Mouse (Mus musculus): ENCODE results near the gene Gm5294. TPM values are rescaled to one million over a fixed set of nuclear protein-coding genes. Genes with fewer than 3 reads are reported as not detected.
A peak's percentile ranks its signal among the peaks of the same experiment; 100 is the strongest.

The Gm5294 gene
- polyA plus RNA-seq, 1 experiment from 2014 or later = not detected

- Histone ChIP-seq H3K36me3 (ENCODE audit: control insufficient read depth, insufficient read depth) (peaks cover 3% of the 10 kb centered on the region; the same call in 1 of the 2 replicates), H3K27me3 (replicated peaks; ENCODE audit: control insufficient read depth, insufficient read depth, low read length) (no peaks in the 10 kb centered on the region), H3K9me3 (ENCODE audit: control insufficient read depth, low read length) (no peaks in the 10 kb centered on the region), H3K27ac (ENCODE audit: low read length) (no peak overlapping the region), H3K4me3 (replicated peaks; ENCODE audit: low read length) (no peak overlapping the region), H3K9ac (replicated peaks; ENCODE audit: low read depth, low read length) (no peak overlapping the region), H3K4me1 (replicated peaks; ENCODE audit: control insufficient read depth, insufficient read depth, low read length) (no peaks in the 10 kb centered on the region), H3K4me2 (ENCODE audit: low read length) (no peak overlapping the region)
- no peak for ATAC-seq
- WGBS = 45% methylated on average over 11 of the region's 11 CpGs
Observed at GRCm38 (mm10) chr5:138788481-138789211, 31.2 kb upstream of the Gm5294 start.

DNA sequence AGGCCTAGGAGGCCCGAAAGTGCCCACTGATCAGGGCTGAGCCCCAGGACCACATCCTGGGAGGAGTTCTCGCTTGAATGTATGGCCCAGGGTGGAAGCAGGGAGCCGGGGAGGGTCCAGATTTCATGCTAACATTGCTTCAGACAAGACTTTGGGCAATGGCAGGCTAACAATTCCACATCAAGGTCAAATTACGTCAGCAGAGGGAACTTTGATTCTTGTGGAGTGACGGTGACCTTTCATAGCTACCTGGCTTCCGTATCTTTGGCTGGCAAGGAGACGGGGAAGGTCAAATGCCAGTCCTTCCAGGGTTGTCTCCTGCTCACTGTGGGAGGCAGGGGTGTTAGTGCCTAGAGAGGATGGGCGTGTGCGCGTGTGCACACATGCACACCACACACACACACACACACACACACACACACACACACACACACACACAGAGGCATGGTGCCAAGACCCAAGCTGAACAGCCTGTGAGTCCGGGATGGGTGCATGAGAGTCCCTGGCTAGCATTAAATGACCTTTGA is 28.9 kb upstream of the Gm5294 start:
- Histone ChIP-seq H3K36me3 (ENCODE audit: control insufficient read depth, insufficient read depth) (peaks cover 21% of the 10 kb centered on the region), H3K27ac (ENCODE audit: low read length) (no peak overlapping the region)

DNA sequence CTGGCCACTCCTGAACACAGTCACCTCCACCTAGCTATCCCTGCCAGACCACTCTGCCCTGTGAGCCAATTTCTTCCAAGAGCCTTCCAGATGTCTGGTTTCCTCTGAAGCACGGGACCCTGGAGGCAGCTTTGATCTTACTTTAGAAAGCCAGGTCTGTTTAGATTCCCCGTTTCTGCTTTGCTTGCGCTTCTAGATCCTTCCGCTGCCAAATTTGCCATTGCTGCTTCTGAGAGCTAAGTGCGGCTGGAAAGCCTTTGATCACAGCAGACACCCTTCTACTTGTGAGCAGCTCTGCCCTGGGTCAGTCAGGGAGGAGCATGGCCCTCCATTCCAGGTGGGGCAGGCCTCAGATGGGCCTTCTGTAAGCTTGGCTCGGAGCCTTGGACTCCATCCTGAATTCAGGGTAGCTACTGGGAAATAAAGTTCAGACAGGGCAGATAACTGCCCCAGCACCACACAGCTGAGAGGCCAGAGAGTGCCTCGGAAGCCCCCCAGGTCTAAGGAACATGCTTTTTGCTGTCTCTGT is 18.2 kb upstream of the Gm5294 start:
- ATAC-seq = no peak
- H3K4me3 ChIP-seq (replicated peaks; ENCODE audit: low read length) = no peak overlapping the region
- H3K27me3 ChIP-seq (replicated peaks; ENCODE audit: control insufficient read depth, insufficient read depth, low read length) = no peaks in the 10 kb centered on the region
- peaks cover 5% of the 10 kb centered on the region for H3K36me3 ChIP-seq (ENCODE audit: control insufficient read depth, insufficient read depth)
- H3K4me2 ChIP-seq (ENCODE audit: low read length) = no peak overlapping the region
- H3K4me1 ChIP-seq (replicated peaks; ENCODE audit: control insufficient read depth, insufficient read depth, low read length) = no peaks in the 10 kb centered on the region
- H3K9ac ChIP-seq (replicated peaks; ENCODE audit: low read depth, low read length) = no peak overlapping the region
- H3K9me3 ChIP-seq (ENCODE audit: control insufficient read depth, low read length) = no peaks in the 10 kb centered on the region
- WGBS = 74% methylated on average over 7 of the region's 7 CpGs
- no peak overlapping the region for H3K27ac ChIP-seq (ENCODE audit: low read length)

More for the DNA sequence above, 28.9 kb upstream of the Gm5294 start:
- no peaks in the 10 kb centered on the region for H3K9me3 ChIP-seq (ENCODE audit: control insufficient read depth, low read length)
- H3K4me1 ChIP-seq (replicated peaks; ENCODE audit: control insufficient read depth, insufficient read depth, low read length) = no peaks in the 10 kb centered on the region
- WGBS = 89% methylated on average over 11 of the region's 11 CpGs
- no peaks in the 10 kb centered on the region for H3K27me3 ChIP-seq (replicated peaks; ENCODE audit: control insufficient read depth, insufficient read depth, low read length)
- ATAC-seq = no peak
- H3K9ac ChIP-seq (replicated peaks; ENCODE audit: low read depth, low read length) = no peak overlapping the region
- no peak overlapping the region for H3K4me2 ChIP-seq (ENCODE audit: low read length)
- no peak overlapping the region for H3K4me3 ChIP-seq (replicated peaks; ENCODE audit: low read length)

GRCm38 (mm10) chr5:138804286-138804685 is 15.6 kb upstream of the Gm5294 start:
- ATAC-seq = 0 out of 2 replicates have a peak, but pooled peaks have one; percentile 47
- Histone ChIP-seq H3K4me3 (replicated peaks; ENCODE audit: low read length) (no peak overlapping the region), H3K9ac (replicated peaks; ENCODE audit: low read depth, low read length) (no peak overlapping the region), H3K4me1 (replicated peaks; ENCODE audit: control insufficient read depth, insufficient read depth, low read length) (no peaks in the 10 kb centered on the region), H3K4me2 (ENCODE audit: low read length) (no peak overlapping the region), H3K27ac (ENCODE audit: low read length) (no peak overlapping the region), H3K9me3 (ENCODE audit: control insufficient read depth, low read length) (no peaks in the 10 kb centered on the region), H3K36me3 (ENCODE audit: control insufficient read depth, insufficient read depth) (peaks cover 24% of the 10 kb centered on the region), H3K27me3 (replicated peaks; ENCODE audit: control insufficient read depth, insufficient read depth, low read length) (no peaks in the 10 kb centered on the region)
- WGBS = 61% methylated on average over 5 of the region's 5 CpGs

- Histone ChIP-seq H3K9me3 (ENCODE audit: control insufficient read depth, low read length) (no peaks in the 10 kb centered on the region), H3K4me1 (replicated peaks; ENCODE audit: control insufficient read depth, insufficient read depth, low read length) (no peaks in the 10 kb centered on the region), H3K27me3 (replicated peaks; ENCODE audit: control insufficient read depth, insufficient read depth, low read length) (no peaks in the 10 kb centered on the region), H3K36me3 (ENCODE audit: control insufficient read depth, insufficient read depth) (peaks cover 35% of the 10 kb centered on the region), H3K4me2 (ENCODE audit: low read length) (no peak overlapping the region), H3K4me3 (replicated peaks; ENCODE audit: low read length) (no peak overlapping the region), H3K27ac (ENCODE audit: low read length) (no peak overlapping the region), H3K9ac (replicated peaks; ENCODE audit: low read depth, low read length) (no peak overlapping the region)
- 92% methylated on average over 6 of the region's 6 CpGs for WGBS
- ATAC-seq = no peak
Observed at GRCm38 (mm10) chr5:138809767-138810166, 10.1 kb upstream of the Gm5294 start.

DNA sequence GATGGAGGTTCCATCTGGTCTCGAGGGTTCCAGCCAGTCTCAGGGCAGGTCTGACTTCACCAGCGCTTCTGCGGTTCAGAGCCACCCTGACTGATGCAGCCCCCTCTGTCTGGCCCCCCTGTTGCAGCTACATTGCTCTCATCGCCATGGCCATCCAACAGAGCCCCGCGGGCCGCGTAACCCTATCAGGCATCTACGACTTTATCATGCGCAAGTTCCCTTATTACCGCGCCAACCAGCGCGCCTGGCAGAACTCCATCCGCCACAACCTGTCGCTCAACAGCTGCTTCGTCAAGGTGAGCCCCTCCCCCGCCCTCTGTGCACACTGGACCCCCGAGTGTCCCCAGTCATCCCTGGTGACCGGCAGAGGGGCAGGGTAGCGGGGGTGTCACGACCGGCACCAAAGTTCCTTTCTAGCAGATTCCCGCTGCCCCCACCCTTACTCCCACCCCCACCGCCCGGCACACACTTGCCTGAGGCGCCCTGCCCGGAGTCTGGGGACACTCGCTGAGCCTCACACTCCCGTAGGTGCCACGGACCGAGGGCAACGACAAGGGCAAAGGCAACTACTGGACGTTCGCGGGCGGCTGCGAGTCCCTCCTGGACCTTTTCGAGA is 945 bp downstream of the Gm5294 start:
- ATAC-seq = no peak
- Histone ChIP-seq H3K4me2 (ENCODE audit: low read length) (peak overlapping the region; percentile 30), H3K4me3 (replicated peaks; ENCODE audit: low read length) (peak overlapping the region; percentile 19; the same call in 1 of the 2 replicates), H3K36me3 (ENCODE audit: control insufficient read depth, insufficient read depth) (no peaks in the 10 kb centered on the region), H3K27ac (ENCODE audit: low read length) (no peak overlapping the region), H3K9ac (replicated peaks; ENCODE audit: low read depth, low read length) (no peak overlapping the region), H3K4me1 (replicated peaks; ENCODE audit: control insufficient read depth, insufficient read depth, low read length) (peaks cover 7% of the 10 kb centered on the region), H3K27me3 (replicated peaks; ENCODE audit: control insufficient read depth, insufficient read depth, low read length) (peaks cover 49% of the 10 kb centered on the region), H3K9me3 (ENCODE audit: control insufficient read depth, low read length) (no peaks in the 10 kb centered on the region)
- 4% methylated on average over 39 of the region's 39 CpGs for WGBS

DNA sequence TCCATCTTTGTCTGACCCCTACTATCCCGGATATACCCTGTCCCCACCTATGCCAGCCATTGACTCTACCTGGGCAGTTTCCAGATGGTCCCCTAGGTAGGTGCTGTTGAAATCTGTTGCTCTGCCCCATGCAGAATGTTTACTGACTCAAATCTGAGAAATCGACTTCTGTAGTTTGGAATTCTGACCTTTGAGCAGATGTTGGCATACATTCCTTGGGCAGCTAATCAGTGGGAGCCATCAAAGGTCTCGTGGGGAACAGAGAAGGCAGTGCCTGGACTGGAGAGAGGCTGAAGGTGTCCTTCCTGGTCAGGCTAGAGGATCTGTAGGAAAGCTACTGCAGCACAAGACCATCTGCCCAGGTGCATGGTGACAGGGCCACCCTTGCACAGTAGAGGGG is 5.2 kb downstream of the Gm5294 start:
- H3K36me3 ChIP-seq (ENCODE audit: control insufficient read depth, insufficient read depth) = no peaks in the 10 kb centered on the region
- H3K9ac ChIP-seq (replicated peaks; ENCODE audit: low read depth, low read length) = no peak overlapping the region
- H3K27me3 ChIP-seq (replicated peaks; ENCODE audit: control insufficient read depth, insufficient read depth, low read length) = peaks cover 32% of the 10 kb centered on the region
- H3K4me1 ChIP-seq (replicated peaks; ENCODE audit: control insufficient read depth, insufficient read depth, low read length) = peaks cover 7% of the 10 kb centered on the region
- no peaks in the 10 kb centered on the region for H3K9me3 ChIP-seq (ENCODE audit: control insufficient read depth, low read length)
- WGBS = 65% methylated on average over 3 of the region's 3 CpGs
- H3K4me2 ChIP-seq (ENCODE audit: low read length) = no peak overlapping the region
- no peak for ATAC-seq
- H3K27ac ChIP-seq (ENCODE audit: low read length) = no peak overlapping the region
- H3K4me3 ChIP-seq (replicated peaks; ENCODE audit: low read length) = no peak overlapping the region

DNA sequence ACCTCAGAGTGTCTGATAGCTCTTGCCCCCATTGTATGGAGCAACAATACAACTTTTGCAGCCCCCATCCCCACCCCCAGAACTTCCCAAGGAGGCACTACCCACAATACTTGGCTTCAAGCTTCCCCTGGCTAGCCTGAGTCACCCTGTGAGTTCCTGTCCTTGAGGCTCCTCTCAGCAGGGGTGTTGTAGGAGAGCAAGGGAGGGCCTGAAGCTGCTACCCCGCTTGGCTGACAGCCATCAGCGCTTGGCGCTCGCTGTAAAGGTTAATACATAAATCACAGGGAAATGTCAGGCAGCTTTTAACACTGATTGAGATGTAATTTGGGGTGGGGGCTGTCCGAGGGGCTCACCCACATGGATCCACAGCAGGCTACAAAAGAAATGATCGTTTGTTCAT is 13.5 kb downstream of the Gm5294 start:
- ATAC-seq = no peak
- no peaks in the 10 kb centered on the region for H3K36me3 ChIP-seq (ENCODE audit: control insufficient read depth, insufficient read depth)
- H3K27ac ChIP-seq (ENCODE audit: low read length) = no peak overlapping the region
- H3K4me3 ChIP-seq (replicated peaks; ENCODE audit: low read length) = no peak overlapping the region
- no peak overlapping the region for H3K4me2 ChIP-seq (ENCODE audit: low read length)
- no peaks in the 10 kb centered on the region for H3K4me1 ChIP-seq (replicated peaks; ENCODE audit: control insufficient read depth, insufficient read depth, low read length)
- no peaks in the 10 kb centered on the region for H3K27me3 ChIP-seq (replicated peaks; ENCODE audit: control insufficient read depth, insufficient read depth, low read length)
- H3K9ac ChIP-seq (replicated peaks; ENCODE audit: low read depth, low read length) = no peak overlapping the region
- 43% methylated on average over 6 of the region's 6 CpGs for WGBS
- H3K9me3 ChIP-seq (ENCODE audit: control insufficient read depth, low read length) = no peaks in the 10 kb centered on the region

DNA sequence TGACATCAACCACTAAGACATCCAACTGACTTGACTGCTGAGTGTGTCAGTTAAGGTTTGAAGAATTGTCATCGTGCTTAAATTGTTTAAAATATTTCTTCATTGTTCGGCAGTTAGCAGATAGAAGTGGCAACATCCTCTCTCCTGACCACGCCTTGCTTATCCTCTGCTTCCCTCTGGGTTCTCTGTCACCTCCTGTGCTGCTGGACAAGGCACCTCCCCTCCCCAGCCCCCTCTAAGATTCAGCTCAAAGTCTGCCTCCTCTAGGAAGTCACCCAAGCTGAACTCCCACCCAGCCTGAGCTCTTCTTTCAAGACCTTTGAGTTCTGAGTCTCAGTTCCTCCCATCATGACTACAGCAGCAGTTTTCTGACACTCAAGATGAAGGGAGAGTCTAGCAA is 15.0 kb downstream of the Gm5294 start:
- Histone ChIP-seq H3K9me3 (ENCODE audit: control insufficient read depth, low read length) (no peaks in the 10 kb centered on the region), H3K4me1 (replicated peaks; ENCODE audit: control insufficient read depth, insufficient read depth, low read length) (no peaks in the 10 kb centered on the region), H3K9ac (replicated peaks; ENCODE audit: low read depth, low read length) (no peak overlapping the region), H3K27ac (ENCODE audit: low read length) (no peak overlapping the region), H3K27me3 (replicated peaks; ENCODE audit: control insufficient read depth, insufficient read depth, low read length) (no peaks in the 10 kb centered on the region), H3K4me3 (replicated peaks; ENCODE audit: low read length) (no peak overlapping the region), H3K4me2 (ENCODE audit: low read length) (no peak overlapping the region), H3K36me3 (ENCODE audit: control insufficient read depth, insufficient read depth) (no peaks in the 10 kb centered on the region)
- ATAC-seq = no peak
- WGBS = 83% methylated on average over 3 of the region's 3 CpGs

Data from forebrain, embryonic 16.5 days (tissue).